Mouse (Mus musculus) myocyte (in vitro differentiated cells): ENCODE results near the gene Dync1li1.

Experiments used
- MAX ChIP-seq: IDR thresholded peaks from one replicate; pipeline ENCODE4 v1.6.1; 2011; ENCODE audit warnings: low read depth, mild to moderate bottlenecking, control low read depth
- MYOG ChIP-seq, 3 experiments: IDR thresholded peaks; one replicate each; pipeline ENCODE4 v1.6.1; 2011; ENCODE audit warnings: control low read depth in 2 of 3, low read depth in 2 of 3, mild to moderate bottlenecking in 2 of 3; ENCODE audit not compliant: insufficient read length in 2 of 3, control insufficient read depth in 1 of 3, insufficient read depth in 1 of 3
- POLR2A ChIP-seq: IDR thresholded peaks from one replicate; pipeline ENCODE4 v1.6.1; 2011; ENCODE audit warnings: low read depth, mild to moderate bottlenecking, control low read depth, moderate library complexity; ENCODE audit not compliant: insufficient read length
- POLR2AphosphoS2 ChIP-seq: IDR thresholded peaks from one replicate; pipeline ENCODE4 v1.6.1; 2011; ENCODE audit warnings: low read depth, control low read depth; ENCODE audit not compliant: insufficient read length
- REST ChIP-seq: IDR thresholded peaks from one replicate; pipeline ENCODE4 v1.6.1; 2011; ENCODE audit warnings: mild to moderate bottlenecking, control low read depth, moderate library complexity; ENCODE audit not compliant: insufficient read depth, insufficient read length
- SRF ChIP-seq: IDR thresholded peaks from one replicate; pipeline ENCODE4 v1.6.1; 2011; ENCODE audit warnings: low read depth; ENCODE audit not compliant: control insufficient read depth, insufficient read length
- USF1 ChIP-seq: IDR thresholded peaks from one replicate; pipeline ENCODE4 v1.6.1; 2011; ENCODE audit warnings: low read depth, mild to moderate bottlenecking, control low read depth, moderate library complexity

DNA sequence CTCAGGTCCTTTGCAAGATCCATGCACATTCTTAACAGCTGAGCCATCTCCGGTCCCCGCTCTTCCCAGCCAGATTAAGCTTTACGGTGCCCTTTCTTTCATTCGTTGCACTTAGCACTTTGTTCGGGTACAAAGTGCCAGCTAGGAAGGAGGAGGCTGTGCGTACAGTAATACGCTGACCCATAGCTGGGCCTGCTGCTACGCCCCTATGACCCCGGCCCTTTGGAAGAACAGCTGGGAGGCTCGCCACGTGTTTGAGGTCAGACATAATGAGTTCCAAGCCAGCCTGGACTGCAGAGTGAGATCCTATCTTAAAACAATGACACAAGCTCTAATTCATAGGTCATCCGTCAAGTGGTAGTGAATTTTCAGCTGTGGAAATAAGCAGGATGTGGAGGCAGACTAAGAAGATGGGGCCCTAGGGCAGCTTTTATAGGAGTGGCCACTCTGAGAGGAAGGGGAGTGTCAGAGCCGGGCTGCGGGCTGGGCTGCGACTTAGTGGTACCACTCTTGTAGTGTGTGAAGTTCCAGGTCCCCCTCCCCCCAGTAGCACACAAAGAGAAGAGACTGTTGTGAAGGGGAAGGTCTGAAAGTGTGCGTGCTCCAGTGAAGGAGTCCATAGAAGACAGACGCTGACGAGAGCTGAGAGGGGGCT, 28.2 kb downstream of the Dync1li1 start:
- TF ChIP-seq MAX (no peak), POLR2A (no peak), REST (no peak), POLR2AphosphoS2 (no peak), MYOG (IDR thresholded peaks at IDR 0.05; ENCODE audit: control insufficient read depth in 1 of 3, insufficient read depth in 1 of 3, insufficient read length in 2 of 3, low read depth in 2 of 3) (peak in 1 of 3 experiments; percentile 58), SRF (no peak), USF1 (no peak)
